Mouse (Mus musculus) erythroblast, embryonic 14.5 days (primary cell): ENCODE results near the gene Gm49369. TPM values are rescaled to one million over a fixed set of nuclear protein-coding genes. Genes with fewer than 3 reads are reported as not detected.
"Not testable (repeated sequence)": the region's sequence is repeated elsewhere in the genome, so short reads cannot be mapped to it uniquely, and the experiment has no call there.

Experiments
- H3K27me3 ChIP-seq: 2 replicates; pipeline ENCODE4 v1.6.1; 2012; ENCODE audit warnings: inconsistent platforms; ENCODE audit not compliant: control insufficient read depth
- H3K36me3 ChIP-seq: 2 replicates; pipeline ENCODE4 v1.6.1; 2012; ENCODE audit warnings: mild to moderate bottlenecking, inconsistent platforms; ENCODE audit not compliant: control insufficient read depth
- H3K4me1 ChIP-seq: 2 replicates; pipeline ENCODE4 v1.6.1; 2012; ENCODE audit warnings: inconsistent platforms; ENCODE audit not compliant: control insufficient read depth
- H3K4me3 ChIP-seq: replicated peaks from 2 replicates; pipeline ENCODE3; 2012; ENCODE audit warnings: moderate library complexity, mild to moderate bottlenecking, inconsistent platforms
- H3K9me3 ChIP-seq: 2 replicates; pipeline ENCODE4 v1.6.1; 2012; ENCODE audit warnings: low read length, inconsistent platforms, mixed read lengths; ENCODE audit not compliant: control insufficient read depth
- GATA1 ChIP-seq: IDR thresholded peaks from 2 replicates; pipeline ENCODE4 v1.6.1; 2012; ENCODE audit warnings: low read length, inconsistent platforms, mixed read lengths
- TAL1 ChIP-seq: IDR thresholded peaks from 3 replicates; pipeline ENCODE4 v1.6.1; 2012; ENCODE audit warnings: low read length, inconsistent platforms, mixed read lengths
- polyA plus RNA-seq: library from polyadenylated mRNA; stranded (reverse); fragments of >175 nt; gene quantifications from 2 replicates; pipeline ENCODE4 v1.2.3, GENCODE M21; 2012

Gm49369 gene
- polyA plus RNA-seq, 1 experiment = 19.8 TPM

DNA sequence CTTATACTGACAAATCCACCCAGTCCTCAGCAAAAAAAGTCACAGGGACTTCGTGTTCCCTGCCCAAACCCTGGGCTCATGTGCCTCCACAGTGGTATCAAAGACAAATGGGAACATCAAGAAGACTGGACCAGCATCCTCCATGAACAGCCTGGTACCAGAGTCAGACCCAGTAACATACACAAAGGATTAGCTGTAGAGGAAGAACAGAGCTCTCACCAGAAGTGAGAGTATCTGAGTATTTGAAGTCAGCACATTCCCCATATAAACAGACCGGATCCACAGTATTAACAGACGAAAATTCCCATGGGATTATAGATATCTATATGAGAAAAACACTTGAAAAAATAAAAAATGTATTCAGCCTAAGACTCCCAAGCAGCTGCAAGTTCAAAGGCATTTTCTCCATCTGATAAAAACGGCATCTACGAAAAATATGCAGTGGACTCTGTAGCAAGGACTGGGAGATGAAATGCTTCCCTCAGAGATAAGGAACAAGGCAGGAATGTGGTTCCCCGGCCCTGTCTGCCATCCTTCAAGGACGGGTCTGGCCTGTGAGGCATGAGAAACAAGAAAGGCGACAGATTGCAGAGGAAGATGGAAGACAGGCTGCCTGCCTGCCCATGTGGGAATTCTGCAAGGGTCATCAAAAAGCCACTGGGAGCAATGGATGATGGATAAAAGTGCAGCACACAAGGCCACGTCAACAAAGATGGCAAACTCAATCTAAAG lies 55.6 kb downstream of the Gm49369 start:
- Histone ChIP-seq H3K9me3 (no peaks in the 10 kb centered on the region), H3K4me3 (no peak overlapping the region), H3K36me3 (no peaks in the 10 kb centered on the region), H3K27me3 (no peaks in the 10 kb centered on the region), H3K4me1 (peaks cover 17% of the 10 kb centered on the region)
- TF ChIP-seq TAL1 (no peak), GATA1 (no peak)

- no peaks in the 10 kb centered on the region for H3K9me3 ChIP-seq
- H3K27me3 ChIP-seq = no peaks in the 10 kb centered on the region
- TF ChIP-seq GATA1 (no peak), TAL1 (no peak)
- no peaks in the 10 kb centered on the region for H3K36me3 ChIP-seq
- no peaks in the 10 kb centered on the region for H3K4me1 ChIP-seq
- no peak overlapping the region for H3K4me3 ChIP-seq
These were observed 58.9 kb downstream of the Gm49369 start for GRCm38 (mm10) chr7:142323396-142324117.

DNA sequence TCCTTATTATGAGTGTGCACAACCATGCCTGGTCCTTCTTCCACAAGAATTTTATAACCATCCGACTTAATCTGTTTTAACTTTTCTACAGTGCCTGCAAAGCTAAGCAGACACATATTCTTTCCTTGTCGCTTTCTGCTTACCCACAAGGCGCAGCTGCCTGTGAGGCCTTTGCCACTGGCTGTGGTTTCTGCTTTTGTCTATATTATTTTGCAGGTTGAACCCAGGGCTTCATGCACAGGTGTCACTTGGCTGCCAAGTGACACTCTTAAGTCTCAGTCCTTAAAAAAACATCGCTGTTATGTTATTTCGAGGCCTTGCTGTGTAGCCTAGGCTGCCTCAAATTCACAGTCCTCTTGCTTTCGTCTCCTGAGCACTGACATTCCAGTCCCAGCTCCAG lies 59.8 kb downstream of the Gm49369 start:
- Histone ChIP-seq H3K4me1 (peaks cover 4% of the 10 kb centered on the region), H3K9me3 (no peaks in the 10 kb centered on the region), H3K4me3 (no peak overlapping the region), H3K36me3 (no peaks in the 10 kb centered on the region), H3K27me3 (no peaks in the 10 kb centered on the region)
- no peak for TF ChIP-seq TAL1
- TF ChIP-seq GATA1 = no peak

GRCm38 (mm10) chr7:142321637-142322306 lies 60.7 kb downstream of the Gm49369 start:
- H3K4me1 ChIP-seq, H3K27me3 ChIP-seq, H3K4me3 ChIP-seq: not testable (repeated sequence)

More at GRCm38 (mm10) chr7:142321637-142322306, 60.7 kb downstream of the Gm49369 start:
- not testable (repeated sequence) for H3K9me3 ChIP-seq, H3K36me3 ChIP-seq

Other genes with a start within 250 kb of the Gm49369 start
- not detected in 2 replicates for gene Gm39115, start 246.6 kb downstream of the Gm49369 start, polyA plus RNA-seq
- gene Gm45337, start 238.1 kb downstream of the Gm49369 start, polyA plus RNA-seq = not detected in 2 replicates
- not detected in 2 replicates for gene Gm29735, start 225.6 kb downstream of the Gm49369 start, polyA plus RNA-seq
- not detected in 2 replicates for gene Gm4553, start 216.9 kb downstream of the Gm49369 start, polyA plus RNA-seq
- not detected in 2 replicates for gene Krtap5-2, start 206.7 kb downstream of the Gm49369 start, polyA plus RNA-seq
- gene Gm10153, start 192.3 kb downstream of the Gm49369 start, polyA plus RNA-seq = not detected in 2 replicates
- gene Krtap5-3, start 181.3 kb downstream of the Gm49369 start, polyA plus RNA-seq = not detected in 2 replicates
- gene Gm7579, start 170.8 kb downstream of the Gm49369 start, polyA plus RNA-seq = not detected in 2 replicates
- 0.03 TPM in 1 of 2 replicates, not detected in the other for gene Krtap5-5, start 152.7 kb downstream of the Gm49369 start, polyA plus RNA-seq
- gene Gm40460, start 141.6 kb downstream of the Gm49369 start, polyA plus RNA-seq = not detected in 2 replicates
- gene Gm2431, start 124.3 kb downstream of the Gm49369 start, polyA plus RNA-seq = not detected in 2 replicates
- gene Gm4559, start 108.3 kb downstream of the Gm49369 start, polyA plus RNA-seq = not detected in 2 replicates
- gene Krtap5-1, start 85.5 kb downstream of the Gm49369 start, polyA plus RNA-seq = not detected in 2 replicates
- gene Krtap5-4, start 79.1 kb downstream of the Gm49369 start, polyA plus RNA-seq = not detected in 2 replicates
- 0.36 and 0.47 TPM in 2 replicates for gene Ifitm10, start 8.9 kb downstream of the Gm49369 start, polyA plus RNA-seq
- 14.4 and 21.7 TPM in 2 replicates for gene Ctsd, start 5.4 kb upstream of the Gm49369 start, polyA plus RNA-seq
- not detected in 2 replicates for gene Syt8, start 52.2 kb upstream of the Gm49369 start, polyA plus RNA-seq
- gene Tnni2, start 59.1 kb upstream of the Gm49369 start, polyA plus RNA-seq = 0.22 TPM in 1 of 2 replicates, not detected in the other
- gene Lsp1, start 78.1 kb upstream of the Gm49369 start, polyA plus RNA-seq = 0.05 and 0.21 TPM in 2 replicates
- not detected in 2 replicates for gene Tnnt3, start 116.2 kb upstream of the Gm49369 start, polyA plus RNA-seq
- gene Mrpl23, start 150.0 kb upstream of the Gm49369 start, polyA plus RNA-seq = 0.90 and 2.4 TPM in 2 replicates